Mouse (Mus musculus) forebrain, embryonic 11.5 days (tissue): ENCODE measurements around the gene Taf10. TPM values are rescaled to one million over a fixed set of nuclear protein-coding genes. Genes with fewer than 3 reads are reported as not detected.
A peak's percentile ranks its signal among the peaks of the same experiment; 100 is the strongest.
"Not testable (repeated sequence)": the region's sequence is repeated elsewhere in the genome, so short reads cannot be mapped to it uniquely, and the experiment has no call there.

ENCODE experiments used
- ATAC-seq: fragments of 200-750 bp; cut with Nextera tagmentation; replicated peaks from 2 replicates; pipeline ENCODE4 v1.8.0; 2017; ENCODE audit warnings: moderate TSS enrichment; ENCODE audit not compliant: low FRiP score
- DNase-seq: peaks from one replicate; pipeline ENCODE4 v3.0.0-alpha.2; 2017; ENCODE audit warnings: low spot score
- H3K27ac ChIP-seq: fragments of 300-500 bp; sonication (generic); 2 replicates; pipeline ENCODE4 v1.5.1; 2014; ENCODE audit warnings: low read depth, low read length
- H3K27me3 ChIP-seq: fragments of 300-500 bp; sonication (generic); 2 replicates; pipeline ENCODE4 v1.6.1; 2014; ENCODE audit warnings: mild to moderate bottlenecking, low read length, mixed read lengths; ENCODE audit not compliant: control insufficient read depth, insufficient read depth
- H3K36me3 ChIP-seq: fragments of 300-500 bp; sonication (generic); 2 replicates; pipeline ENCODE4 v1.6.1; 2014; ENCODE audit warnings: mild to moderate bottlenecking, low read length, moderate library complexity, mixed read lengths; ENCODE audit not compliant: control insufficient read depth, insufficient read depth
- H3K4me1 ChIP-seq: fragments of 300-500 bp; sonication (generic); replicated peaks from 2 replicates; pipeline ENCODE4 v1.6.1; 2014; ENCODE audit warnings: low read length, mixed read lengths; ENCODE audit not compliant: control insufficient read depth, insufficient read depth
- H3K4me2 ChIP-seq: fragments of 300-500 bp; sonication (generic); 2 replicates; pipeline ENCODE4 v1.6.1; 2014; ENCODE audit warnings: low read depth, mild to moderate bottlenecking, low read length, moderate library complexity, mixed read lengths; ENCODE audit not compliant: severe bottlenecking
- H3K4me3 ChIP-seq: fragments of 300-500 bp; sonication (generic); 2 replicates; pipeline ENCODE4 v1.5.1; 2014; ENCODE audit warnings: low read depth, low read length
- H3K9ac ChIP-seq: fragments of 300-500 bp; sonication (generic); 2 replicates; pipeline ENCODE4 v1.6.1; 2014; ENCODE audit warnings: low read length
- H3K9me3 ChIP-seq: fragments of 300-500 bp; sonication (generic); 2 replicates; pipeline ENCODE4 v1.6.1; 2016; ENCODE audit warnings: low read length, mixed read lengths; ENCODE audit not compliant: control insufficient read depth
- WGBS: fragments of 180-500 bp; shearing (Covaris S2); extraction: QIAGEN DNeasy Blood & Tissue Kit; methylation state at CpG from one replicate; pipeline ENCODE4 v1.1.7; 2014; 5-methylcytosine and 5-hydroxymethylcytosine counted together
- polyA plus RNA-seq: library from polyadenylated mRNA; unstranded; fragments of >200 nt; fragmentation: Nextera tagmentation; extraction: Ambion mirVana; gene quantifications from 2 replicates; pipeline ENCODE4 v1.2.1, GENCODE M21; 2014

Gene Taf10
- polyA plus RNA-seq, 1 experiment from 2014 or later, result 196 TPM

- H3K9me3 ChIP-seq, result no peaks in the 10 kb centered on the region
- peaks cover 1% of the 10 kb centered on the region; the same call in 1 of the 2 replicates for H3K4me1 ChIP-seq
- no peak for ATAC-seq
- H3K27me3 ChIP-seq, result no peaks in the 10 kb centered on the region
- no peak overlapping the region for H3K4me2 ChIP-seq
- WGBS, result 89% methylated on average over 2 of the region's 2 CpGs
- no peak for DNase-seq
- H3K27ac ChIP-seq, result no peak overlapping the region
- no peak overlapping the region for H3K4me3 ChIP-seq
- H3K36me3 ChIP-seq, result no peaks in the 10 kb centered on the region
- H3K9ac ChIP-seq, result no peak overlapping the region
Measured at GRCm38 (mm10) chr7:105747776-105748175, 3.6 kb upstream of the Taf10 start.

GRCm38 (mm10) chr7:105743246-105743925, 775 bp downstream of the Taf10 start:
- peak overlapping the region; percentile 96 for H3K4me3 ChIP-seq
- DNase-seq, H3K4me1 ChIP-seq, ATAC-seq, H3K27ac ChIP-seq, H3K36me3 ChIP-seq, H3K27me3 ChIP-seq, H3K9me3 ChIP-seq: not testable (repeated sequence)
- 34% methylated on average over 20 of the region's 20 CpGs for WGBS
- peak overlapping the region; percentile 91 for H3K9ac ChIP-seq
- peak overlapping the region; percentile 86 for H3K4me2 ChIP-seq

- not testable (repeated sequence) for H3K9me3 ChIP-seq, H3K4me1 ChIP-seq, H3K9ac ChIP-seq, H3K27me3 ChIP-seq, H3K36me3 ChIP-seq, ATAC-seq, DNase-seq, H3K27ac ChIP-seq, H3K4me3 ChIP-seq
- WGBS, result 90% methylated on average over 7 of the region's 7 CpGs
- H3K4me2 ChIP-seq, result peak overlapping the region; percentile 86; the same call in 1 of the 2 replicates
Measured at GRCm38 (mm10) chr7:105742539-105743215, 1.5 kb downstream of the Taf10 start.

- H3K4me2 ChIP-seq, result no peak overlapping the region
- no peak overlapping the region for H3K27ac ChIP-seq
- peaks cover 2% of the 10 kb centered on the region; the same call in 1 of the 2 replicates for H3K4me1 ChIP-seq
- WGBS, result 93% methylated on average over 9 of the region's 9 CpGs
- H3K27me3 ChIP-seq, result no peaks in the 10 kb centered on the region
- no peak overlapping the region for H3K9ac ChIP-seq
- ATAC-seq (no peak), DNase-seq (no peak)
- peaks cover 5% of the 10 kb centered on the region; the same call in 1 of the 2 replicates for H3K36me3 ChIP-seq
- no peak overlapping the region for H3K4me3 ChIP-seq
- no peaks in the 10 kb centered on the region for H3K9me3 ChIP-seq
Measured at GRCm38 (mm10) chr7:105741978-105742377, 2.2 kb downstream of the Taf10 start.

GRCm38 (mm10) chr7:105740851-105741250, 3.3 kb downstream of the Taf10 start:
- no peak overlapping the region for H3K4me3 ChIP-seq
- H3K36me3 ChIP-seq, result peaks cover 5% of the 10 kb centered on the region; the same call in 1 of the 2 replicates
- no peaks in the 10 kb centered on the region for H3K9me3 ChIP-seq
- no peaks in the 10 kb centered on the region for H3K27me3 ChIP-seq
- WGBS, result 92% methylated on average over 6 of the region's 6 CpGs
- no peak overlapping the region for H3K4me2 ChIP-seq
- H3K9ac ChIP-seq, result no peak overlapping the region
- DNase-seq (no peak), ATAC-seq (no peak)
- H3K4me1 ChIP-seq, result peaks cover 2% of the 10 kb centered on the region; the same call in 1 of the 2 replicates
- H3K27ac ChIP-seq, result no peak overlapping the region

GRCm38 (mm10) chr7:105740089-105740795, 3.9 kb downstream of the Taf10 start:
- ATAC-seq (no peak), DNase-seq (no peak)
- no peak overlapping the region for H3K27ac ChIP-seq
- no peaks in the 10 kb centered on the region for H3K27me3 ChIP-seq
- 91% methylated on average over 13 of the region's 13 CpGs for WGBS
- no peak overlapping the region for H3K4me2 ChIP-seq
- no peak overlapping the region for H3K9ac ChIP-seq
- peaks cover 2% of the 10 kb centered on the region; the same call in 1 of the 2 replicates for H3K4me1 ChIP-seq
- H3K4me3 ChIP-seq, result no peak overlapping the region
- H3K9me3 ChIP-seq, result no peaks in the 10 kb centered on the region
- H3K36me3 ChIP-seq, result peaks cover 5% of the 10 kb centered on the region; the same call in 1 of the 2 replicates

GRCm38 (mm10) chr7:105738948-105739347, 5.2 kb downstream of the Taf10 start:
- H3K27me3 ChIP-seq, result no peaks in the 10 kb centered on the region
- no peaks in the 10 kb centered on the region for H3K9me3 ChIP-seq
- H3K4me3 ChIP-seq, result no peak overlapping the region
- no peak overlapping the region for H3K9ac ChIP-seq
- 40% methylated on average over 3 of the region's 3 CpGs for WGBS
- no peak for DNase-seq
- H3K36me3 ChIP-seq, result peaks cover 5% of the 10 kb centered on the region; the same call in 1 of the 2 replicates
- no peak for ATAC-seq
- no peak overlapping the region for H3K27ac ChIP-seq
- H3K4me2 ChIP-seq, result no peak overlapping the region; the same call in 1 of the 2 replicates
- H3K4me1 ChIP-seq, result peaks cover 2% of the 10 kb centered on the region; the same call in 1 of the 2 replicates

- Histone ChIP-seq H3K27ac (no peak overlapping the region), H3K27me3 (no peaks in the 10 kb centered on the region), H3K36me3 (peaks cover 6% of the 10 kb centered on the region; the same call in 1 of the 2 replicates), H3K4me2 (0 out of 2 replicates have a peak overlapping the region, but pooled peaks have one; percentile 16), H3K9me3 (no peaks in the 10 kb centered on the region), H3K4me1 (peaks cover 2% of the 10 kb centered on the region; the same call in 1 of the 2 replicates), H3K4me3 (no peak overlapping the region), H3K9ac (no peak overlapping the region)
- 97% methylated on average over 2 of the region's 2 CpGs for WGBS
- ATAC-seq (no peak), DNase-seq (no peak)
Measured at GRCm38 (mm10) chr7:105738286-105738685, 5.9 kb downstream of the Taf10 start.
